Mouse (Mus musculus): Measurements from ENCODE around the gene 1700025B11Rik. TPM values are rescaled to one million over a fixed set of nuclear protein-coding genes. Genes with fewer than 3 reads are reported as not detected.

Gene 1700025B11Rik
- not detected in 2 replicates for polyA plus RNA-seq (2014; fragmentation: Nextera tagmentation; extraction: Ambion mirVana)

GRCm38 (mm10) chr15:77561792-77562191, at the start of gene 1700025B11Rik:
Gene 1700025B11Rik (minus strand): TSS chr15:77561892.
- Histone ChIP-seq H3K4me2 (replicated peaks; ENCODE audit: low read depth, low read length) (no peak within 1 kb of the TSS), H3K9me3 (ENCODE audit: control insufficient read depth, low read length) (no peaks in the 10 kb centered on the region), H3K4me3 (ENCODE audit: low read length) (no peak within 1 kb of the TSS), H3K9ac (ENCODE audit: low read depth, low read length) (no peak within 1 kb of the TSS), H3K36me3 (ENCODE audit: control insufficient read depth, insufficient read depth, low read length) (no peaks in the 10 kb centered on the region), H3K27me3 (ENCODE audit: control insufficient read depth, insufficient read depth, low read length) (no peaks in the 10 kb centered on the region), H3K4me1 (ENCODE audit: control insufficient read depth, insufficient read depth, low read length) (no peaks in the 10 kb centered on the region), H3K27ac (ENCODE audit: low read depth, low read length) (no peak within 1 kb of the TSS)
- ATAC-seq (ENCODE audit: low FRiP score, low TSS enrichment) = no peak

GRCm38 (mm10) chr15:77606069-77606468, 44.4 kb upstream of the 1700025B11Rik start:
- Histone ChIP-seq H3K27me3 (ENCODE audit: control insufficient read depth, insufficient read depth, low read length) (no peaks in the 10 kb centered on the region), H3K4me1 (ENCODE audit: control insufficient read depth, insufficient read depth, low read length) (no peaks in the 10 kb centered on the region), H3K27ac (ENCODE audit: low read depth, low read length) (no peak overlapping the region), H3K4me3 (ENCODE audit: low read length) (no peak overlapping the region), H3K4me2 (replicated peaks; ENCODE audit: low read depth, low read length) (no peak overlapping the region), H3K9me3 (ENCODE audit: control insufficient read depth, low read length) (no peaks in the 10 kb centered on the region), H3K36me3 (ENCODE audit: control insufficient read depth, insufficient read depth, low read length) (no peaks in the 10 kb centered on the region), H3K9ac (ENCODE audit: low read depth, low read length) (no peak overlapping the region)
- no peak for ATAC-seq (ENCODE audit: low FRiP score, low TSS enrichment)
- 90% methylated on average over 3 of the region's 3 CpGs for WGBS

- Histone ChIP-seq H3K9me3 (ENCODE audit: control insufficient read depth, low read length) (no peaks in the 10 kb centered on the region), H3K9ac (ENCODE audit: low read depth, low read length) (no peak within 1 kb of the TSS), H3K36me3 (ENCODE audit: control insufficient read depth, insufficient read depth, low read length) (no peaks in the 10 kb centered on the region), H3K4me3 (ENCODE audit: low read length) (no peak within 1 kb of the TSS), H3K4me1 (ENCODE audit: control insufficient read depth, insufficient read depth, low read length) (no peaks in the 10 kb centered on the region), H3K27ac (ENCODE audit: low read depth, low read length) (no peak within 1 kb of the TSS), H3K27me3 (ENCODE audit: control insufficient read depth, insufficient read depth, low read length) (no peaks in the 10 kb centered on the region), H3K4me2 (replicated peaks; ENCODE audit: low read depth, low read length) (no peak within 1 kb of the TSS)
- WGBS = 86% methylated on average over 1 of the region's 1 CpGs
- ATAC-seq (ENCODE audit: low FRiP score, low TSS enrichment) = no peak
Measured at GRCm38 (mm10) chr15:77598958-77599357, 37.3 kb upstream of the 1700025B11Rik start, which contains the start of gene Gm36245. Gene Gm36245 (plus strand): TSS chr15:77599258.

GRCm38 (mm10) chr15:77598429-77598828, 36.7 kb upstream of the 1700025B11Rik start:
- 61% methylated on average over 3 of the region's 3 CpGs for WGBS
- no peak overlapping the region for H3K27ac ChIP-seq (ENCODE audit: low read depth, low read length)
- ATAC-seq (ENCODE audit: low FRiP score, low TSS enrichment) = no peak
- H3K9me3 ChIP-seq (ENCODE audit: control insufficient read depth, low read length) = no peaks in the 10 kb centered on the region
- no peak overlapping the region for H3K9ac ChIP-seq (ENCODE audit: low read depth, low read length)
- no peaks in the 10 kb centered on the region for H3K27me3 ChIP-seq (ENCODE audit: control insufficient read depth, insufficient read depth, low read length)
- no peak overlapping the region for H3K4me3 ChIP-seq (ENCODE audit: low read length)
- H3K4me2 ChIP-seq (replicated peaks; ENCODE audit: low read depth, low read length) = no peak overlapping the region
- H3K4me1 ChIP-seq (ENCODE audit: control insufficient read depth, insufficient read depth, low read length) = no peaks in the 10 kb centered on the region
- H3K36me3 ChIP-seq (ENCODE audit: control insufficient read depth, insufficient read depth, low read length) = no peaks in the 10 kb centered on the region

GRCm38 (mm10) chr15:77595961-77596360, 34.3 kb upstream of the 1700025B11Rik start, which contains the start of gene Apol10b:
Gene Apol10b (minus strand): TSS chr15:77596125.
- H3K27ac ChIP-seq (ENCODE audit: low read depth, low read length) = no peak within 1 kb of the TSS
- WGBS = 56% methylated on average over 5 of the region's 5 CpGs
- no peak within 1 kb of the TSS for H3K9ac ChIP-seq (ENCODE audit: low read depth, low read length)
- no peak within 1 kb of the TSS for H3K4me3 ChIP-seq (ENCODE audit: low read length)
- H3K4me2 ChIP-seq (replicated peaks; ENCODE audit: low read depth, low read length) = no peak within 1 kb of the TSS
- H3K9me3 ChIP-seq (ENCODE audit: control insufficient read depth, low read length) = no peaks in the 10 kb centered on the region
- H3K4me1 ChIP-seq (ENCODE audit: control insufficient read depth, insufficient read depth, low read length) = no peaks in the 10 kb centered on the region
- no peaks in the 10 kb centered on the region for H3K36me3 ChIP-seq (ENCODE audit: control insufficient read depth, insufficient read depth, low read length)
- ATAC-seq (ENCODE audit: low FRiP score, low TSS enrichment) = no peak
- no peaks in the 10 kb centered on the region for H3K27me3 ChIP-seq (ENCODE audit: control insufficient read depth, insufficient read depth, low read length)

- no peak overlapping the region for H3K27ac ChIP-seq (ENCODE audit: low read depth, low read length)
- H3K9ac ChIP-seq (ENCODE audit: low read depth, low read length) = no peak overlapping the region
- H3K4me2 ChIP-seq (replicated peaks; ENCODE audit: low read depth, low read length) = no peak overlapping the region
- no peaks in the 10 kb centered on the region for H3K36me3 ChIP-seq (ENCODE audit: control insufficient read depth, insufficient read depth, low read length)
- H3K4me3 ChIP-seq (ENCODE audit: low read length) = no peak overlapping the region
- 77% methylated on average over 1 of the region's 1 CpGs for WGBS
- H3K27me3 ChIP-seq (ENCODE audit: control insufficient read depth, insufficient read depth, low read length) = no peaks in the 10 kb centered on the region
- H3K4me1 ChIP-seq (ENCODE audit: control insufficient read depth, insufficient read depth, low read length) = no peaks in the 10 kb centered on the region
- no peak for ATAC-seq (ENCODE audit: low FRiP score, low TSS enrichment)
- no peaks in the 10 kb centered on the region for H3K9me3 ChIP-seq (ENCODE audit: control insufficient read depth, low read length)
Measured at GRCm38 (mm10) chr15:77593557-77593956, 31.9 kb upstream of the 1700025B11Rik start.

GRCm38 (mm10) chr15:77590881-77591280, 29.2 kb upstream of the 1700025B11Rik start:
- Histone ChIP-seq H3K27me3 (ENCODE audit: control insufficient read depth, insufficient read depth, low read length) (no peaks in the 10 kb centered on the region), H3K9ac (ENCODE audit: low read depth, low read length) (no peak overlapping the region), H3K9me3 (ENCODE audit: control insufficient read depth, low read length) (no peaks in the 10 kb centered on the region), H3K4me3 (ENCODE audit: low read length) (no peak overlapping the region), H3K4me2 (replicated peaks; ENCODE audit: low read depth, low read length) (no peak overlapping the region), H3K4me1 (ENCODE audit: control insufficient read depth, insufficient read depth, low read length) (no peaks in the 10 kb centered on the region), H3K27ac (ENCODE audit: low read depth, low read length) (no peak overlapping the region), H3K36me3 (ENCODE audit: control insufficient read depth, insufficient read depth, low read length) (no peaks in the 10 kb centered on the region)
- ATAC-seq (ENCODE audit: low FRiP score, low TSS enrichment) = no peak
- WGBS = 71% methylated on average over 2 of the region's 2 CpGs

GRCm38 (mm10) chr15:77588981-77589380, 27.3 kb upstream of the 1700025B11Rik start:
- H3K27ac ChIP-seq (ENCODE audit: low read depth, low read length) = no peak overlapping the region
- ATAC-seq (ENCODE audit: low FRiP score, low TSS enrichment) = no peak
- H3K9ac ChIP-seq (ENCODE audit: low read depth, low read length) = no peak overlapping the region
- no peak overlapping the region for H3K4me3 ChIP-seq (ENCODE audit: low read length)
- no peaks in the 10 kb centered on the region for H3K4me1 ChIP-seq (ENCODE audit: control insufficient read depth, insufficient read depth, low read length)
- H3K36me3 ChIP-seq (ENCODE audit: control insufficient read depth, insufficient read depth, low read length) = no peaks in the 10 kb centered on the region
- no peaks in the 10 kb centered on the region for H3K27me3 ChIP-seq (ENCODE audit: control insufficient read depth, insufficient read depth, low read length)
- no peak overlapping the region for H3K4me2 ChIP-seq (replicated peaks; ENCODE audit: low read depth, low read length)
- H3K9me3 ChIP-seq (ENCODE audit: control insufficient read depth, low read length) = peaks cover under 1% of the 10 kb centered on the region; the same call in 1 of the 2 replicates

- Histone ChIP-seq H3K4me1 (ENCODE audit: control insufficient read depth, insufficient read depth, low read length) (no peaks in the 10 kb centered on the region), H3K4me3 (ENCODE audit: low read length) (no peak overlapping the region), H3K27me3 (ENCODE audit: control insufficient read depth, insufficient read depth, low read length) (no peaks in the 10 kb centered on the region), H3K9me3 (ENCODE audit: control insufficient read depth, low read length) (peaks cover 5% of the 10 kb centered on the region; the same call in 1 of the 2 replicates), H3K27ac (ENCODE audit: low read depth, low read length) (no peak overlapping the region), H3K9ac (ENCODE audit: low read depth, low read length) (no peak overlapping the region), H3K36me3 (ENCODE audit: control insufficient read depth, insufficient read depth, low read length) (no peaks in the 10 kb centered on the region), H3K4me2 (replicated peaks; ENCODE audit: low read depth, low read length) (no peak overlapping the region)
- ATAC-seq (ENCODE audit: low FRiP score, low TSS enrichment) = no peak
Measured at GRCm38 (mm10) chr15:77587026-77587425, 25.3 kb upstream of the 1700025B11Rik start.
